Mouse (Mus musculus): ENCODE measurements around the gene Ccdc3.

DNA sequence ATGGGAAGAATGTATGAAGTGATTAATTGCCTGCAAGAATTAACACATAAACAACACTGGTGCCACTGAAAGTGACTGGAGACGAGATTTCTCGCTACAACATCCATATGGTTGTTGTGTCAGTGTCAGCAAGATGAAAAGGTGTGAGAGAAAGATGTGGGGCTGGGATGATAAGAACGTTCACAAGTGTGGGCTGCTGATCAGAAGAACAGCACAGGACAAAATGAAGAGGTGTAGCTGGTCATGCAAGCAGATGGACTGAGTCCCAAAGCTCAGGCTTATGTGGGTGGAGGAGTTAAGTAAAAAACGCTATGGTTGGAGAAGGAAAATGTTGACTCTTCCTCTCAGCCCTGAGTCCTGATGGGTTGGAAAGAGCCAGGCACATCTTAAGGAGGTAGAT, 46.6 kb downstream of the Ccdc3 start:
- TF ChIP-seq CTCF (IDR thresholded peaks at IDR 0.05; ENCODE audit: borderline replicate concordance, insufficient read depth, low read length) (no peak), POLR2A (IDR thresholded peaks at IDR 0.05; ENCODE audit: low read depth, low read length) (no peak)

Data from embryonic fibroblast, embryonic 13.5 days (primary cell).